Mouse (Mus musculus): ENCODE measurements around the gene Gm45837. TPM values are rescaled to one million over a fixed set of nuclear protein-coding genes. Genes with fewer than 3 reads are reported as not detected.

Gm45837 gene
- polyA plus RNA-seq, 1 experiment from 2014 or later: not detected

GRCm38 (mm10) chr7:101459923-101460607, 49.4 kb downstream of the Gm45837 start:
- H3K9me3 ChIP-seq: no peaks in the 10 kb centered on the region
- H3K4me1 ChIP-seq (replicated peaks): peaks cover 87% of the 10 kb centered on the region
- 54% methylated on average over 10 of the region's 10 CpGs for WGBS
- no peaks in the 10 kb centered on the region for H3K36me3 ChIP-seq
- H3K27me3 ChIP-seq: 0 out of 2 replicates have a peak, but pooled peaks cover 6% of the 10 kb centered on the region
- H3K4me3 ChIP-seq: no peak overlapping the region
- ATAC-seq (ENCODE audit: low read depth): peak; percentile 19
- 0 out of 2 replicates have a peak overlapping the region, but pooled peaks have one; percentile 14 for H3K27ac ChIP-seq (replicated peaks)
- H3K9ac ChIP-seq: no peak overlapping the region
- H3K4me2 ChIP-seq: no peak overlapping the region

GRCm38 (mm10) chr7:101460608-101460957, 49.9 kb downstream of the Gm45837 start:
- peak; percentile 46 for ATAC-seq (ENCODE audit: low read depth)
- no peaks in the 10 kb centered on the region for H3K9me3 ChIP-seq
- 40% methylated on average over 10 of the region's 10 CpGs for WGBS
- no peaks in the 10 kb centered on the region for H3K36me3 ChIP-seq
- H3K9ac ChIP-seq: no peak overlapping the region
- peaks cover 87% of the 10 kb centered on the region for H3K4me1 ChIP-seq (replicated peaks)
- 0 out of 2 replicates have a peak, but pooled peaks cover 6% of the 10 kb centered on the region for H3K27me3 ChIP-seq
- H3K4me2 ChIP-seq: no peak overlapping the region
- H3K27ac ChIP-seq (replicated peaks): no peak overlapping the region
- H3K4me3 ChIP-seq: no peak overlapping the region

GRCm38 (mm10) chr7:101461571-101461970, 50.9 kb downstream of the Gm45837 start:
- Histone ChIP-seq H3K9ac (no peak overlapping the region), H3K27me3 (0 out of 2 replicates have a peak, but pooled peaks cover 6% of the 10 kb centered on the region), H3K4me1 (replicated peaks) (peaks cover 92% of the 10 kb centered on the region), H3K4me2 (no peak overlapping the region), H3K9me3 (no peaks in the 10 kb centered on the region), H3K36me3 (no peaks in the 10 kb centered on the region), H3K4me3 (no peak overlapping the region), H3K27ac (replicated peaks) (no peak overlapping the region)
- no peak for ATAC-seq (ENCODE audit: low read depth)
- 87% methylated on average over 11 of the region's 11 CpGs for WGBS

GRCm38 (mm10) chr7:101462327-101463068, 51.8 kb downstream of the Gm45837 start:
- no peak overlapping the region for H3K9ac ChIP-seq
- 70% methylated on average over 14 of the region's 14 CpGs for WGBS
- H3K27me3 ChIP-seq: 0 out of 2 replicates have a peak, but pooled peaks cover 3% of the 10 kb centered on the region
- no peaks in the 10 kb centered on the region for H3K36me3 ChIP-seq
- no peak overlapping the region for H3K4me3 ChIP-seq
- peaks cover 92% of the 10 kb centered on the region for H3K4me1 ChIP-seq (replicated peaks)
- H3K4me2 ChIP-seq: no peak overlapping the region
- H3K9me3 ChIP-seq: no peaks in the 10 kb centered on the region
- H3K27ac ChIP-seq (replicated peaks): peak overlapping the region; percentile 62
- peak; percentile 21; the same call in 1 of the 2 replicates for ATAC-seq (ENCODE audit: low read depth)

- Histone ChIP-seq H3K4me1 (replicated peaks) (peaks cover 79% of the 10 kb centered on the region), H3K4me2 (no peak overlapping the region), H3K9ac (no peak overlapping the region), H3K27me3 (no peaks in the 10 kb centered on the region), H3K27ac (replicated peaks) (peak overlapping the region; percentile 3; the same call in 1 of the 2 replicates), H3K36me3 (no peaks in the 10 kb centered on the region), H3K9me3 (no peaks in the 10 kb centered on the region), H3K4me3 (no peak overlapping the region)
- whole genome bisulfite sequencing: 76% methylated on average over 11 of the region's 11 CpGs
- no peak for ATAC-seq (ENCODE audit: low read depth)
Observed at GRCm38 (mm10) chr7:101463665-101464271, 53.1 kb downstream of the Gm45837 start.

- Histone ChIP-seq H3K4me2 (no peak overlapping the region), H3K27ac (replicated peaks) (peak overlapping the region; percentile 49; the same call in 1 of the 2 replicates), H3K9me3 (no peaks in the 10 kb centered on the region), H3K4me1 (replicated peaks) (peaks cover 74% of the 10 kb centered on the region), H3K27me3 (no peaks in the 10 kb centered on the region), H3K9ac (no peak overlapping the region), H3K36me3 (no peaks in the 10 kb centered on the region), H3K4me3 (no peak overlapping the region)
- no peak for ATAC-seq (ENCODE audit: low read depth)
- 60% methylated on average over 4 of the region's 4 CpGs for WGBS
Observed at GRCm38 (mm10) chr7:101464927-101465326, 54.2 kb downstream of the Gm45837 start.

GRCm38 (mm10) chr7:101465392-101465791, 54.7 kb downstream of the Gm45837 start:
- no peaks in the 10 kb centered on the region for H3K27me3 ChIP-seq
- no peak overlapping the region for H3K9ac ChIP-seq
- 54% methylated on average over 14 of the region's 14 CpGs for WGBS
- no peaks in the 10 kb centered on the region for H3K36me3 ChIP-seq
- no peak for ATAC-seq (ENCODE audit: low read depth)
- H3K27ac ChIP-seq (replicated peaks): peak overlapping the region; percentile 49; the same call in 1 of the 2 replicates
- H3K4me3 ChIP-seq: no peak overlapping the region
- H3K4me1 ChIP-seq (replicated peaks): peaks cover 69% of the 10 kb centered on the region
- no peaks in the 10 kb centered on the region for H3K9me3 ChIP-seq
- no peak overlapping the region for H3K4me2 ChIP-seq

- WGBS: 88% methylated on average over 8 of the region's 8 CpGs
- H3K9me3 ChIP-seq: no peaks in the 10 kb centered on the region
- H3K36me3 ChIP-seq: no peaks in the 10 kb centered on the region
- ATAC-seq (ENCODE audit: low read depth): no peak
- H3K27me3 ChIP-seq: no peaks in the 10 kb centered on the region
- peak overlapping the region; percentile 49; the same call in 1 of the 2 replicates for H3K27ac ChIP-seq (replicated peaks)
- no peak overlapping the region for H3K4me2 ChIP-seq
- H3K9ac ChIP-seq: no peak overlapping the region
- peaks cover 65% of the 10 kb centered on the region for H3K4me1 ChIP-seq (replicated peaks)
- no peak overlapping the region for H3K4me3 ChIP-seq
Observed at GRCm38 (mm10) chr7:101465850-101466580, 55.3 kb downstream of the Gm45837 start.

GRCm38 (mm10) chr7:101466581-101467081, 55.9 kb downstream of the Gm45837 start:
- H3K27me3 ChIP-seq: no peaks in the 10 kb centered on the region
- 83% methylated on average over 6 of the region's 6 CpGs for WGBS
- peak overlapping the region; percentile 33; the same call in 1 of the 2 replicates for H3K27ac ChIP-seq (replicated peaks)
- no peak overlapping the region for H3K4me2 ChIP-seq
- no peak for ATAC-seq (ENCODE audit: low read depth)
- peaks cover 66% of the 10 kb centered on the region for H3K4me1 ChIP-seq (replicated peaks)
- H3K9me3 ChIP-seq: no peaks in the 10 kb centered on the region
- H3K36me3 ChIP-seq: no peaks in the 10 kb centered on the region
- no peak overlapping the region for H3K9ac ChIP-seq
- H3K4me3 ChIP-seq: no peak overlapping the region

GRCm38 (mm10) chr7:101471423-101471822, 60.7 kb downstream of the Gm45837 start:
- Histone ChIP-seq H3K27ac (replicated peaks) (no peak overlapping the region; the same call in 1 of the 2 replicates), H3K9me3 (no peaks in the 10 kb centered on the region), H3K36me3 (no peaks in the 10 kb centered on the region), H3K4me3 (no peak overlapping the region), H3K27me3 (no peaks in the 10 kb centered on the region), H3K4me2 (no peak overlapping the region), H3K9ac (no peak overlapping the region), H3K4me1 (replicated peaks) (peaks cover 44% of the 10 kb centered on the region)
- ATAC-seq (ENCODE audit: low read depth): no peak
- WGBS: 80% methylated on average over 2 of the region's 2 CpGs

- 48% methylated on average over 3 of the region's 3 CpGs for WGBS
Observed at GRCm38 (mm10) chr7:101471968-101472480, 61.3 kb downstream of the Gm45837 start.

More at GRCm38 (mm10) chr7:101471968-101472480, 61.3 kb downstream of the Gm45837 start:
- H3K9ac ChIP-seq: no peak overlapping the region
- H3K4me3 ChIP-seq: no peak overlapping the region
- H3K4me1 ChIP-seq (replicated peaks): peaks cover 44% of the 10 kb centered on the region
- H3K27ac ChIP-seq (replicated peaks): peak overlapping the region; percentile 52; the same call in 1 of the 2 replicates
- no peaks in the 10 kb centered on the region for H3K36me3 ChIP-seq
- no peaks in the 10 kb centered on the region for H3K9me3 ChIP-seq
- no peaks in the 10 kb centered on the region for H3K27me3 ChIP-seq
- no peak for ATAC-seq (ENCODE audit: low read depth)
- no peak overlapping the region for H3K4me2 ChIP-seq
